Mouse (Mus musculus) C2C12 (cell line): ENCODE results near the gene Ppm1e. TPM values are rescaled to one million over a fixed set of nuclear protein-coding genes. Genes with fewer than 3 reads are reported as not detected.
"Not testable (repeated sequence)": the region's sequence is repeated elsewhere in the genome, so short reads cannot be mapped to it uniquely, and the experiment has no call there.

ENCODE experiments used
- H3K27me3 ChIP-seq: one replicate; pipeline ENCODE4 v1.6.1; 2011; ENCODE audit not compliant: control insufficient read depth, insufficient read depth, insufficient read length
- H3K36me3 ChIP-seq: one replicate; pipeline ENCODE4 v1.6.1; 2011; ENCODE audit not compliant: control insufficient read depth, insufficient read depth
- H3K4me3 ChIP-seq: one replicate; pipeline ENCODE4 v1.5.1; 2011; ENCODE audit warnings: mild to moderate bottlenecking, control low read depth; ENCODE audit not compliant: poor library complexity, insufficient read depth, severe bottlenecking
- H3K79me2 ChIP-seq: one replicate; pipeline ENCODE4 v1.6.1; 2011; ENCODE audit not compliant: control insufficient read depth, insufficient read depth
- H3K79me3 ChIP-seq: one replicate; pipeline ENCODE4 v1.6.1; 2011; ENCODE audit warnings: low read depth, control low read depth
- H3ac ChIP-seq: one replicate; pipeline ENCODE3; 2011; ENCODE audit warnings: low read depth; ENCODE audit not compliant: control insufficient read depth, insufficient read length
- CEBPB ChIP-seq: IDR thresholded peaks from one replicate; pipeline ENCODE4 v1.6.1; 2011; ENCODE audit warnings: low read depth, mild to moderate bottlenecking, control low read depth, moderate library complexity
- CTCF ChIP-seq: IDR thresholded peaks from one replicate; pipeline ENCODE4 v1.5.1; 2011; ENCODE audit not compliant: control insufficient read depth, insufficient read depth, insufficient read length
- FOSL1 ChIP-seq: IDR thresholded peaks from one replicate; pipeline ENCODE4 v1.8.0; 2011; ENCODE audit warnings: mild to moderate bottlenecking, low read length; ENCODE audit not compliant: poor library complexity, insufficient read depth, severe bottlenecking
- MAX ChIP-seq: IDR thresholded peaks from one replicate; pipeline ENCODE4 v1.6.1; 2011; ENCODE audit warnings: mild to moderate bottlenecking, control low read depth
- MYOD1 ChIP-seq: IDR thresholded peaks from one replicate; pipeline ENCODE4 v1.6.1; 2011; ENCODE audit warnings: low read depth; ENCODE audit not compliant: control insufficient read depth, insufficient read length
- MYOG ChIP-seq: IDR thresholded peaks from one replicate; pipeline ENCODE4 v1.6.1; 2011; ENCODE audit not compliant: control insufficient read depth, insufficient read length; ENCODE audit errors: extremely low read depth
- USF1 ChIP-seq: IDR thresholded peaks from one replicate; pipeline ENCODE4 v1.6.1; 2011; ENCODE audit warnings: low read depth, mild to moderate bottlenecking, control low read depth, moderate library complexity
- polyA plus RNA-seq: library from polyadenylated mRNA; unstranded; fragments of >200 nt; fragmentation: generic; extraction: Trizol; gene quantifications from one replicate; pipeline ENCODE4 v1.2.1, GENCODE M21; 2012; ENCODE audit warnings: missing spikeins

Ppm1e gene
- polyA plus RNA-seq, 1 experiment, result 0.59 TPM

- TF ChIP-seq USF1, result no peak
- no peak for TF ChIP-seq MYOG
- TF ChIP-seq CEBPB, result no peak
- no peaks in the 10 kb centered on the region for H3K36me3 ChIP-seq
- H3K27me3 ChIP-seq, result no peaks in the 10 kb centered on the region
- H3K4me3 ChIP-seq, result no peak overlapping the region
- H3K79me3 ChIP-seq, result no peaks in the 10 kb centered on the region
- H3ac ChIP-seq, result no peak overlapping the region
- no peaks in the 10 kb centered on the region for H3K79me2 ChIP-seq
Measured at GRCm38 (mm10) chr11:87268803-87269202, 90.0 kb downstream of the Ppm1e start.

GRCm38 (mm10) chr11:87266246-87266645 lies 92.6 kb downstream of the Ppm1e start:
- Histone ChIP-seq H3K79me3 (no peaks in the 10 kb centered on the region), H3K4me3 (no peak overlapping the region), H3K36me3 (no peaks in the 10 kb centered on the region), H3K27me3 (no peaks in the 10 kb centered on the region), H3K79me2 (no peaks in the 10 kb centered on the region), H3ac (no peak overlapping the region)
- TF ChIP-seq CEBPB, result no peak
- TF ChIP-seq MAX, result no peak
- no peak for TF ChIP-seq USF1
- TF ChIP-seq FOSL1, result no peak
- TF ChIP-seq MYOD1, result no peak
- no peak for TF ChIP-seq MYOG
- no peak for TF ChIP-seq CTCF

- H3K27me3 ChIP-seq, result no peaks in the 10 kb centered on the region
- H3K79me2 ChIP-seq, result no peaks in the 10 kb centered on the region
- H3K36me3 ChIP-seq, result no peaks in the 10 kb centered on the region
- H3K79me3 ChIP-seq, result no peaks in the 10 kb centered on the region
- no peak for TF ChIP-seq CEBPB
- TF ChIP-seq MYOD1, result no peak
- TF ChIP-seq MYOG, result no peak
- TF ChIP-seq CTCF, result no peak
- no peak for TF ChIP-seq USF1
- no peak for TF ChIP-seq FOSL1
- no peak for TF ChIP-seq MAX
- no peak overlapping the region for H3K4me3 ChIP-seq
- H3ac ChIP-seq, result no peak overlapping the region
Measured at GRCm38 (mm10) chr11:87263946-87264345, 94.9 kb downstream of the Ppm1e start.

- not testable (repeated sequence) for H3K4me3 ChIP-seq, H3K36me3 ChIP-seq, H3K79me3 ChIP-seq, H3K27me3 ChIP-seq, H3ac ChIP-seq, H3K79me2 ChIP-seq
Measured at GRCm38 (mm10) chr11:87261705-87262104, 97.1 kb downstream of the Ppm1e start.

- no peak overlapping the region for H3ac ChIP-seq
- H3K4me3 ChIP-seq, result no peak overlapping the region
- no peaks in the 10 kb centered on the region for H3K79me2 ChIP-seq
- H3K36me3 ChIP-seq, result no peaks in the 10 kb centered on the region
- TF ChIP-seq CTCF, result no peak
- TF ChIP-seq MAX, result no peak
- no peak for TF ChIP-seq MYOG
- H3K27me3 ChIP-seq, result no peaks in the 10 kb centered on the region
- H3K79me3 ChIP-seq, result no peaks in the 10 kb centered on the region
Measured at GRCm38 (mm10) chr11:87259792-87260191, 99.0 kb downstream of the Ppm1e start.

GRCm38 (mm10) chr11:87257282-87257681 lies 101.5 kb downstream of the Ppm1e start:
- no peak overlapping the region for H3ac ChIP-seq
- TF ChIP-seq FOSL1, result no peak
- no peak for TF ChIP-seq MYOG
- no peak for TF ChIP-seq USF1
- no peak for TF ChIP-seq MYOD1
- TF ChIP-seq CTCF, result no peak
- no peak for TF ChIP-seq MAX
- TF ChIP-seq CEBPB, result no peak
- no peak overlapping the region for H3K4me3 ChIP-seq
- H3K27me3 ChIP-seq, result no peaks in the 10 kb centered on the region
- no peaks in the 10 kb centered on the region for H3K36me3 ChIP-seq
- H3K79me3 ChIP-seq, result no peaks in the 10 kb centered on the region
- H3K79me2 ChIP-seq, result no peaks in the 10 kb centered on the region
